Mouse (Mus musculus) intestine, embryonic 15.5 days (tissue): ENCODE results near the gene Tbk1. TPM values are rescaled to one million over a fixed set of nuclear protein-coding genes. Genes with fewer than 3 reads are reported as not detected.

Experiments
- ATAC-seq: fragments of 200-750 bp; cut with Nextera tagmentation; 2 replicates; pipeline ENCODE4 v1.8.0; 2017; ENCODE audit warnings: moderate TSS enrichment, moderate library complexity
- H3K27ac ChIP-seq: fragments of 300-500 bp; sonication (generic); 2 replicates; pipeline ENCODE4 v1.5.1; 2015; ENCODE audit warnings: mild to moderate bottlenecking, inconsistent platforms
- H3K27me3 ChIP-seq: fragments of 300-500 bp; sonication (generic); replicated peaks from 2 replicates; pipeline ENCODE4 v1.6.1; 2015; ENCODE audit warnings: inconsistent platforms
- H3K36me3 ChIP-seq: fragments of 300-500 bp; sonication (generic); 2 replicates; pipeline ENCODE4 v1.6.1; 2015; ENCODE audit warnings: inconsistent platforms
- H3K4me1 ChIP-seq: fragments of 300-500 bp; sonication (generic); replicated peaks from 2 replicates; pipeline ENCODE4 v1.6.1; 2015; ENCODE audit warnings: inconsistent platforms
- H3K4me2 ChIP-seq: fragments of 300-500 bp; sonication (generic); replicated peaks from 2 replicates; pipeline ENCODE4 v1.6.1; 2015; ENCODE audit warnings: mild to moderate bottlenecking, inconsistent platforms
- H3K4me3 ChIP-seq: fragments of 300-500 bp; sonication (generic); replicated peaks from 2 replicates; pipeline ENCODE4 v1.5.1; 2015; ENCODE audit warnings: inconsistent platforms
- H3K9ac ChIP-seq: fragments of 300-500 bp; sonication (generic); 2 replicates; pipeline ENCODE4 v1.6.1; 2015; ENCODE audit warnings: inconsistent platforms
- H3K9me3 ChIP-seq: fragments of 300-500 bp; sonication (generic); 2 replicates; pipeline ENCODE4 v1.6.1; 2016; ENCODE audit warnings: inconsistent platforms
- WGBS: fragments of 180-500 bp; shearing (Covaris S2); methylation state at CpG from one replicate; pipeline ENCODE4 v1.1.7; 2015; 5-methylcytosine and 5-hydroxymethylcytosine counted together
- polyA plus RNA-seq: library from polyadenylated mRNA; unstranded; fragments of >200 nt; fragmentation: Nextera tagmentation; extraction: Ambion mirVana; gene quantifications from 2 replicates; pipeline ENCODE4 v1.2.1, GENCODE M21; 2015

Tbk1 gene
- polyA plus RNA-seq, 1 experiment from 2014 or later: 35.1 TPM

DNA sequence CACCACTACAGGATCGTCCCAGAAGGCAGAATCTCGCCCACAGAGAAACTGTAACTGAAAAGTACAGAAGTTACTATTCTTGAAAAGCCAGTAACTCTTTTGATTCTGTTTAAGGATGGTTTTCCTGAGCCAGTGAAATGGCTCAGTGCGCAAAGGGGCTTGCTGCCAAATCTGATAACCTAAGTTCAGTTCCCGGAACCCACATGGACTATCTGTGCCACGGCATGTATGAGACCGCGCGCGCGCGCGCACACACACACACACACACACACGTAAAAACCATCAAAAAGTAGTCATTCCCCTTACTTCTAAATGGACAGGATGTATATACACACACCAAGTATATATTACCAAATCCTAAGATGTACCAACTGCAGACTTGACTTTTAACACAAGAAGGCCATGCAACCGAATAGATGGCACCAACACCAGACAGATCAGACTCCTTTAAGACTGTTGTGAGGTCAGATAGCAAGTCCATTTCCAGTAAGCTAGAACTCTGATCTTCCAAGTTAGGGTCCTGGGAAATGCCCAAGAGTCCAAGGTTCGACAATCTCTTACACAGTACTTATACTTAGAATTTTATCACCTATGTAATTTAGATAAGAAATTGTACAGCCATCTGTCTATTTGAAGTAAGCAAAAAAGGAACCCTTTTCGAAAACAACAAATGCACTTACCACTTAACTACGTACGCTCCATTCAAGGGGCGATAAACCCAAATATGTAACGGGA lies 1.4 kb downstream of the Tbk1 start:
- Histone ChIP-seq H3K27ac (no peak overlapping the region), H3K4me1 (peaks cover 5% of the 10 kb centered on the region), H3K36me3 (peaks cover 21% of the 10 kb centered on the region), H3K4me2 (peak overlapping the region; percentile 64), H3K27me3 (no peaks in the 10 kb centered on the region), H3K9me3 (no peaks in the 10 kb centered on the region), H3K9ac (peak overlapping the region; percentile 83; the same call in 1 of the 2 replicates), H3K4me3 (peak overlapping the region; percentile 94)
- 77% methylated on average over 20 of the region's 20 CpGs for WGBS
- peak; percentile 34; the same call in 1 of the 2 replicates for ATAC-seq

DNA sequence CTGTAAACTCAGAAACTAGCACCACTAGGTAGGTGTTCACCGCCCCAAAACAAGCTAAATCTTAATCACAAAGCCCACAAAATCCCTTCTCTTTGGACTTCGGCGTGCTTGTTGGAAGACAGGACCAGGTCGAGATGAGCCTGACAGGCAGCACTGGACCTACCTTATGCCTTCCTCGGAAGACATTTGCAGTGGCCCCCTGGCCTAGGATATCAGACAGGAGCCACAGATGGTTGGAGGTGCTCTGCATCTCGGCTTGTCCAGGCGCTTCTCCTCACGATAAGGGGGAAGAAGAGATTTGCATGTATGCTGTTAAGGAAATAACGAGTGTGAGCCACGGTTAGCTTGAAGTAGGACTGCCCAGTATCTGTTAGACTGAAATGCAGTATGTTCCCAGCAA lies 2.6 kb downstream of the Tbk1 start:
- 93% methylated on average over 10 of the region's 10 CpGs for WGBS

DNA sequence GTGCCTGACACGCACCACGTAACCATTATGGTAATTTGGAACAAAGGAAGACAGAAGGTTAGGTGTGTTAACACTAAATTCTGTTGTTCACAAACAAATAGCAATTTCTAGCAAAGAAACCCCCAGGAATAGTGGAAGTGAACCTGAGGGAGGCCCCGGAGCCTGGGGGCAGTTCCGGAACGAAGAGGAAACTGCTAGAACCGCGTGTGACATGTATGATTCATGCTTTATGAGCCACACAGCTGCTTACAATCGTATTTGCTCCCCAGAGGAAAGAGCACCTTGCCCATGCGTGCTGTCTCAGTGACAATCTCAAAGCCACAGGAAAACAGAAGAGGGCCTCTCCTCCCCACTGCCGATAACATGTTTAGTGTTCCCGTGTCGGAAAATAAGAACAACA lies 3.6 kb downstream of the Tbk1 start:
- Histone ChIP-seq H3K9me3 (no peaks in the 10 kb centered on the region), H3K4me3 (no peak overlapping the region), H3K4me1 (peaks cover 5% of the 10 kb centered on the region), H3K36me3 (peaks cover 21% of the 10 kb centered on the region), H3K27ac (no peak overlapping the region), H3K9ac (no peak overlapping the region), H3K4me2 (no peak overlapping the region), H3K27me3 (no peaks in the 10 kb centered on the region)
- whole genome bisulfite sequencing: 87% methylated on average over 12 of the region's 12 CpGs
- ATAC-seq: no peak

More for the DNA sequence above, 2.6 kb downstream of the Tbk1 start:
- no peak overlapping the region for H3K27ac ChIP-seq
- H3K36me3 ChIP-seq: peaks cover 21% of the 10 kb centered on the region
- ATAC-seq: no peak
- H3K4me2 ChIP-seq: no peak overlapping the region
- H3K4me3 ChIP-seq: no peak overlapping the region
- peaks cover 5% of the 10 kb centered on the region for H3K4me1 ChIP-seq
- no peaks in the 10 kb centered on the region for H3K9me3 ChIP-seq
- H3K27me3 ChIP-seq: no peaks in the 10 kb centered on the region
- H3K9ac ChIP-seq: no peak overlapping the region

DNA sequence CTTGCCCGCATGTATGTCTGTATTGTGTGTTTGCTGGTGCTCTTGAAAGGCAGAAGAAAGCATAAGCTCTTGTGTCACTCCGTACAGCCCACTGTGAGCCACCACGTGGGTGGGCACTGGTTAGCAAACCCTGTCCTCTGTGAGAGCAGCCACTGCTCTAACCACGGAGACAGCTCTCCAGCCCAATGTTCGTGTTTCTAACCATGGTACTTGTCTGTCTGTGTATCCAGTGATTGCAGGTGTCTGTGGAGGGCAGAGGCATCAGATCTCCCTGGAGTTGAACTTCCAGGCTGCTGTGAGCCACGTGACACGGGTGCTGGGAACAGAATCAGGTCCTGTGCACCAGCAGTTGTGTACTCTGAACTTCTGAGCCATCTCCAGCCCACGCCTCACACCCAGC lies 4.3 kb downstream of the Tbk1 start:
- no peaks in the 10 kb centered on the region for H3K9me3 ChIP-seq
- H3K36me3 ChIP-seq: peaks cover 21% of the 10 kb centered on the region
- peaks cover 5% of the 10 kb centered on the region for H3K4me1 ChIP-seq
- no peak overlapping the region for H3K27ac ChIP-seq
- no peaks in the 10 kb centered on the region for H3K27me3 ChIP-seq
- ATAC-seq: no peak
- no peak overlapping the region for H3K4me3 ChIP-seq
- no peak overlapping the region for H3K4me2 ChIP-seq
- WGBS: 95% methylated on average over 8 of the region's 8 CpGs
- no peak overlapping the region for H3K9ac ChIP-seq

DNA sequence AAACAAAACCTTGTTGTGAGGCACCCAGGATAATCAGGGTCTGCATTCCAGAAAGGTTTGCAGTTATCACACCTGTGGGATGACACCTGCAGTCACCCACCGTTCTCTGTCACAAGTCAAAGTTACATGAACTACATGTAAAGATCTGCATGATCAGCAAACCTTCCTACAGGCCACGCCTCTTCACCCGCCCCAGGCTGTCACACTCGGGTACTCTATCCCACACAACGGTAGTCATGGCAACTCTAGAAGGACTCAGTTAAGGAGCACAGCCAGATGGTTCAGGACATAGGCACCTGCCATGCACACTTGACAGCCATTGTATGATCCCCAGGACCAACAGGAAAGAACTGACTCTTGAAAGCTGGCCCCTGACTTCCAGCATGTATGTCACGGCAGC lies 5.2 kb downstream of the Tbk1 start:
- WGBS: 84% methylated on average over 6 of the region's 6 CpGs
- no peak overlapping the region for H3K4me3 ChIP-seq
- H3K9me3 ChIP-seq: no peaks in the 10 kb centered on the region
- no peak overlapping the region for H3K27ac ChIP-seq
- H3K4me1 ChIP-seq: peaks cover 5% of the 10 kb centered on the region
- no peak for ATAC-seq
- H3K9ac ChIP-seq: no peak overlapping the region
- peaks cover 21% of the 10 kb centered on the region for H3K36me3 ChIP-seq
- H3K4me2 ChIP-seq: no peak overlapping the region
- H3K27me3 ChIP-seq: no peaks in the 10 kb centered on the region

DNA sequence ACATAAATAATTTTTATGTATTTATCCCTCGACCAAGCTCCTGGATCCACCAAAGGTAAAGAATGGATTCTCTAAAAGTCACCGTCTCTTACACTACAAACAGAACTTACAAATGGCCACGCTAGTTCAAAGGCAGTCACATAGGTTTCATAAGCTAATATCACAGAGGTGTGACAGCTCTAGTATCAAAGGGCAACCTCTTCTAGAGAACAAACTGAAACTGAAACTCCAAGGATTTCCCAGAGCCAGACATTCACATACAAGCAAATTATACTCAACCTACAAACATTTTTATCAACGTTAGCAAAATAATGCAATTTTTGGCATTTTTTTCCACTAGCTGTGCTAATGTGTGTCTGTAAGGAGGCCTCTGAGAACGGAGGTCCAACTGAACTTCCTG lies 6.2 kb downstream of the Tbk1 start:
- no peak for ATAC-seq
- Histone ChIP-seq H3K9me3 (no peaks in the 10 kb centered on the region), H3K27ac (no peak overlapping the region), H3K27me3 (no peaks in the 10 kb centered on the region), H3K4me1 (peaks cover 5% of the 10 kb centered on the region), H3K36me3 (peaks cover 21% of the 10 kb centered on the region), H3K4me3 (no peak overlapping the region), H3K4me2 (no peak overlapping the region), H3K9ac (no peak overlapping the region)
- WGBS: 88% methylated on average over 5 of the region's 5 CpGs

DNA sequence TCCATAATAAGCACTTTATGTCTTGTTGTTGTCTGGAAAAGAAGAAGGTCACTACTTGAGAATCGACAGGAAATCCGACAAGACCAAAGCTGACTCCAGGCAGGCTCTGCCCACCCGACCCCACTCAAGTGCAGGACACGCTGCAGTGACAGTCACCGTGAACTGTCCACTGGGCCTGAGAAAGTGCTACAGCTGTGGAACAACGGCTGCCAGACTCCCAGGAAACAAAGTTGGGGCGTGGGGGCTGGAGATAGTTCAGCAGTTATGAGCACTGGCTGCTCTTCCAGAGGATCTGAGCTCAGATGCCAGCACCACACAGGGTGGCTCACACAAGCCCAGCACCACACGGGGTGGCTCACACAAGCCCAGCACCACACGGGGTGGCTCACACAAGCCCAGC lies 10.2 kb downstream of the Tbk1 start:
- H3K4me1 ChIP-seq: no peaks in the 10 kb centered on the region
- H3K27me3 ChIP-seq: no peaks in the 10 kb centered on the region
- no peak overlapping the region for H3K9ac ChIP-seq
- no peaks in the 10 kb centered on the region for H3K9me3 ChIP-seq
- WGBS: 78% methylated on average over 9 of the region's 9 CpGs
- no peak overlapping the region for H3K27ac ChIP-seq
- H3K4me2 ChIP-seq: no peak overlapping the region
- H3K36me3 ChIP-seq: peaks cover 18% of the 10 kb centered on the region
- no peak overlapping the region for H3K4me3 ChIP-seq
- no peak for ATAC-seq

DNA sequence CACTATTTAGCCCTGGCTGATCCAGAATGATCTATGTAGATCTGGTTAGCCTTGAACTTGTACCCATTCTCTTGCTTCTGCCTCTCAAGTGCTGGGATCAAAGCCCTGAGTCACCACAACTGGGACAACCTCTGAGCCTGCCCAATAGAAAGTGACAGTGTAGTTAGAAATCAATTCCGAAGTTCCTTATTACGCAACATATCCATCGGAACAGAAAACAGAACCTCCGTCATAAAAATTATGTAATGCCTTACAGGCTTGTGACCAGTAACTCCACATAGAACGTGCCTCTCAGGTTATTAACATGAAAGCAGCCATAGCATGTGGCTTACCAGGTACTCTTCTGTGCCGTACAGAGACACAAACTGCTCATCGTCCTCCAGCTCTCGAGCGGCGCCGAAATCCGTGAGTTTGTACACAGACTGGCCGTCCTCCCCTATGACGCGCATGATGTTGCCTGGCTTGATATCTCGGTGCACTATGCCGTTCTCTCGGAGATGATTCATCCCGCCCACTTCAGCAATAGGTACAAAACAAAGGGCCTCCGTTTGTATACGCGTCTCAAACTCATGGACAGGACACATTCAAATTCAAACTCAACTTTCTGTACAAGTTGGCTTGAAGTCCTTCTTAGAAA lies 15.0 kb downstream of the Tbk1 start:
- peaks cover 28% of the 10 kb centered on the region for H3K36me3 ChIP-seq
- no peaks in the 10 kb centered on the region for H3K27me3 ChIP-seq
- H3K27ac ChIP-seq: no peak overlapping the region
- H3K4me1 ChIP-seq: 0 out of 2 replicates have a peak, but pooled peaks cover 3% of the 10 kb centered on the region
- no peak overlapping the region for H3K4me2 ChIP-seq
- WGBS: 91% methylated on average over 22 of the region's 22 CpGs
- no peak overlapping the region for H3K4me3 ChIP-seq
- H3K9ac ChIP-seq: no peak overlapping the region
- H3K9me3 ChIP-seq: no peaks in the 10 kb centered on the region
- 0 out of 2 replicates have a peak, but pooled peaks have one; percentile 59 for ATAC-seq

DNA sequence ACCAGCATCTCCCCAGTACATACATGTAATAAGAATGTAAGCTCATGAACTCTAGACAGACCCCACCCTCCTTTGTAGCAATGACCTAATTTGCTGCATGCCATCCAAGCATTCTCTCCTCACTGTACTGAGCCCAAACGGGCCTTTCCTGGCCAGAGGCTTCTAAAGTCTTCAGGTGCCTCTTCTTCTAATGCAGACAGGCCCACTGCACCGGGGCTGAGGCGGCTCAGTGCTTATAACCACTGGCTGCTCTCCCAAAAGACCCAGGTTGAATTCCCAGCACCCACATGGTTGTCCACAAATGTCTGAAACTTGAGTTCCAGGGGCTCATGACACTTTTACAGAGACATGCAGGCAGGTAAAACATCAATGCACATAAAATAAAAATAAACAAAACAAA lies 15.6 kb downstream of the Tbk1 start:
- H3K4me1 ChIP-seq: 0 out of 2 replicates have a peak, but pooled peaks cover 3% of the 10 kb centered on the region
- H3K27me3 ChIP-seq: no peaks in the 10 kb centered on the region
- H3K36me3 ChIP-seq: peaks cover 28% of the 10 kb centered on the region
- no peak overlapping the region for H3K4me2 ChIP-seq
- H3K27ac ChIP-seq: no peak overlapping the region
- ATAC-seq: no peak
- no peak overlapping the region for H3K4me3 ChIP-seq
- H3K9ac ChIP-seq: no peak overlapping the region
- H3K9me3 ChIP-seq: no peaks in the 10 kb centered on the region
- WGBS: 92% methylated on average over 3 of the region's 3 CpGs

DNA sequence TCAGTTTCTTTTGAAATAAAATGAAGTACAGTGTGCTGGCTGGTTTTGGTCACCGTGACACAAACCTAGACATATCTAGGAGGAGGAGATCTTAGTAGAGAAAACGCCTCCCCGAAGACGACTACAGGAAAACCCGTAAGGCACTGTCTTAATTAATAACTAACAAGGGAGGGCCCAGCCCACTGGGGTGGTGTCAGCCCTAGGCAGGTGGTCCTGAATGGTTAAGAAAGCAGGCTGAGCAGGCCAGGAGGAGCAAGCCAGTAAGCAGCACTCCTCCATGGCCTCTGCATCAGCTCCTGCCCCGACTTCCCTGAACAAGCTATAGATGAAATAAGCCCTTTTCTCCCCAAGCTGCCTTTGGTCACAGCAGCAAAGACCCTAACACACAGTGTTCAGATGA lies 16.8 kb downstream of the Tbk1 start:
- ATAC-seq: no peak
- H3K27me3 ChIP-seq: no peaks in the 10 kb centered on the region
- H3K4me3 ChIP-seq: no peak overlapping the region
- H3K36me3 ChIP-seq: peaks cover 28% of the 10 kb centered on the region
- no peaks in the 10 kb centered on the region for H3K9me3 ChIP-seq
- no peak overlapping the region for H3K9ac ChIP-seq
- 0 out of 2 replicates have a peak, but pooled peaks cover 3% of the 10 kb centered on the region for H3K4me1 ChIP-seq
- 78% methylated on average over 6 of the region's 6 CpGs for WGBS
- H3K4me2 ChIP-seq: no peak overlapping the region
- H3K27ac ChIP-seq: no peak overlapping the region

DNA sequence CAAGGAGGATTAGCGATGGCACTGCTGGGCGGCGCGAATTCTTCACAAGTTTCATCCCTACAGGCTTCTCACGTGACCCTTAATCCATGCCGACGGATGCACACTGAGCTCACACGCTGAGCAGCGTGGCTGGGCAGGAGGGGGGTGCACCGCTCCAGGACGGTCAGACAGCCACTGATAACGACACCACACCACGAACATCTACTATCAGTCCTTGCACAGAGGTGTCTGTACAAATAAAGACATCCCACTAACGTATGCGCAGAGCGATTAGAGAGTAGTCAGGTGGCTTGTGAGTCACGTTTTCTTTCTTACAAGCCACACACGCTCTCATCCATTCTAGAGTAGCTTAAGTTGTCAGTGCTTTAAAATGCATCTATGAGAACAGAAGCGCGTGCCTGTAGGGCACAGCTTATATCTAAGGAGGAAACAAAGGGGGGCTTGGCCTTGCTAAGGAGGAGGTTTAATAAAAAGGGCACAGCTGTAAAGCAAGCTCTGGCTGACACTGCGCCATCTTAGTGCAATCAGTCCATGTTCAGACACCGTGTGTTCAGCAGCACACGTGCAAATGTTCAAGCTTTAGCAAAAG lies 17.5 kb downstream of the Tbk1 start:
- Histone ChIP-seq H3K4me3 (no peak overlapping the region), H3K4me2 (peak overlapping the region; percentile 14; the same call in 1 of the 2 replicates), H3K9ac (no peak overlapping the region), H3K36me3 (peaks cover 26% of the 10 kb centered on the region), H3K9me3 (no peaks in the 10 kb centered on the region), H3K27ac (no peak overlapping the region), H3K27me3 (no peaks in the 10 kb centered on the region), H3K4me1 (0 out of 2 replicates have a peak, but pooled peaks cover 3% of the 10 kb centered on the region)
- 26% methylated on average over 23 of the region's 23 CpGs for WGBS
- ATAC-seq: peak; percentile 93

DNA sequence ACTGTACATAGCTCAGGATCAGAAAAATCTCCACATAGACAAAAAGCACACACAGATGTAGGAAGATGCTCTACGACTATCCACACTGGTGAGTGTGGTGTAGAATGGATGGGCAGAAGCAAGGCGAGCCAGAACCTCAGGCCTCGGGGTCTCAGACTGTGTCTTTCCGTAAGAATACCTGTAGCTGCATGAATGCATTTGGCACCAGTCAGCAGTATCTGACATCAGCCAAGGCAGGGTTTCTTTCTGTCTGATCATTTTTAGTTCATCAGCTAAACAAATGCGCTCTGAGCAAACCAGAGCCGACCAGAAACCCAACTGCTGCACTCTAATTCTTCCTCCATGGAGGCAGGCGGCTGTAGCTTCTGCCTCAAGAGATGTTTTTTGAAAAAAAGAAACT lies 18.1 kb downstream of the Tbk1 start:
- Histone ChIP-seq H3K4me2 (0 out of 2 replicates have a peak overlapping the region, but pooled peaks have one; percentile 14), H3K36me3 (peaks cover 30% of the 10 kb centered on the region), H3K27ac (no peak overlapping the region), H3K9ac (no peak overlapping the region), H3K27me3 (no peaks in the 10 kb centered on the region), H3K9me3 (no peaks in the 10 kb centered on the region), H3K4me1 (0 out of 2 replicates have a peak, but pooled peaks cover 3% of the 10 kb centered on the region), H3K4me3 (no peak overlapping the region)
- WGBS: 80% methylated on average over 7 of the region's 7 CpGs
- ATAC-seq: no peak
